Mouse (Mus musculus) hindbrain, embryonic 10.5 days (tissue): ENCODE results near the gene Rpf1. TPM values are rescaled to one million over a fixed set of nuclear protein-coding genes. Genes with fewer than 3 reads are reported as not detected.

Source experiments
- DNase-seq: peaks from one replicate; pipeline ENCODE4 v3.0.0-alpha.2; 2017; ENCODE audit warnings: low spot score
- H3K27ac ChIP-seq: fragments of 300-500 bp; sonication (generic); 2 replicates; pipeline ENCODE4 v1.5.1; 2016; ENCODE audit warnings: mild to moderate bottlenecking, moderate library complexity
- H3K27me3 ChIP-seq: fragments of 300-500 bp; sonication (generic); 2 replicates; pipeline ENCODE4 v1.6.1; 2016; ENCODE audit warnings: mild to moderate bottlenecking; ENCODE audit not compliant: poor library complexity, insufficient read depth, severe bottlenecking
- H3K36me3 ChIP-seq: fragments of 300-500 bp; sonication (generic); 2 replicates; pipeline ENCODE4 v1.6.1; 2016; ENCODE audit warnings: mild to moderate bottlenecking, moderate library complexity
- H3K4me1 ChIP-seq: fragments of 300-500 bp; sonication (generic); replicated peaks from 2 replicates; pipeline ENCODE4 v1.6.1; 2016; ENCODE audit warnings: mild to moderate bottlenecking
- H3K4me3 ChIP-seq: fragments of 300-500 bp; sonication (generic); 2 replicates; pipeline ENCODE4 v1.5.1; 2016; ENCODE audit warnings: mild to moderate bottlenecking, moderate library complexity
- H3K9me3 ChIP-seq: fragments of 300-500 bp; sonication (generic); 2 replicates; pipeline ENCODE4 v1.6.1; 2016; ENCODE audit warnings: mild to moderate bottlenecking, moderate library complexity
- WGBS: fragments of 180-500 bp; shearing (Covaris S2); methylation state at CpG from one replicate; pipeline ENCODE4 v1.1.7; 2016; 5-methylcytosine and 5-hydroxymethylcytosine counted together
- polyA plus RNA-seq: library from polyadenylated mRNA; unstranded; fragments of >200 nt; fragmentation: Nextera tagmentation; extraction: Ambion mirVana; gene quantifications from 2 replicates; pipeline ENCODE4 v1.2.1, GENCODE M21; 2016

The Rpf1 gene
- polyA plus RNA-seq, 1 experiment from 2014 or later = 63.4 TPM

GRCm38 (mm10) chr3:146543632-146544031 lies 22.4 kb upstream of the Rpf1 start:
- Histone ChIP-seq H3K36me3 (no peaks in the 10 kb centered on the region), H3K9me3 (no peaks in the 10 kb centered on the region), H3K27me3 (no peaks in the 10 kb centered on the region), H3K4me1 (0 out of 2 replicates have a peak, but pooled peaks cover 4% of the 10 kb centered on the region), H3K27ac (no peak overlapping the region), H3K4me3 (no peak overlapping the region)
- DNase-seq = no peak
- WGBS = 22% methylated on average over 1 of the region's 1 CpGs

GRCm38 (mm10) chr3:146540521-146541273 lies 19.5 kb upstream of the Rpf1 start:
- 0 out of 2 replicates have a peak, but pooled peaks cover 4% of the 10 kb centered on the region for H3K4me1 ChIP-seq
- H3K4me3 ChIP-seq = no peak overlapping the region
- no peaks in the 10 kb centered on the region for H3K27me3 ChIP-seq
- no peaks in the 10 kb centered on the region for H3K9me3 ChIP-seq
- H3K27ac ChIP-seq = no peak overlapping the region
- WGBS = 90% methylated on average over 4 of the region's 4 CpGs
- H3K36me3 ChIP-seq = no peaks in the 10 kb centered on the region
- no peak for DNase-seq

GRCm38 (mm10) chr3:146534986-146535385 lies 13.8 kb upstream of the Rpf1 start:
- no peaks in the 10 kb centered on the region for H3K4me1 ChIP-seq
- H3K36me3 ChIP-seq = no peaks in the 10 kb centered on the region
- no peak overlapping the region for H3K4me3 ChIP-seq
- no peak for DNase-seq
- WGBS = 66% methylated on average over 6 of the region's 6 CpGs
- H3K27me3 ChIP-seq = no peaks in the 10 kb centered on the region
- no peak overlapping the region for H3K27ac ChIP-seq
- H3K9me3 ChIP-seq = no peaks in the 10 kb centered on the region

- Histone ChIP-seq H3K4me3 (no peak overlapping the region), H3K27ac (no peak overlapping the region), H3K9me3 (no peaks in the 10 kb centered on the region), H3K4me1 (no peaks in the 10 kb centered on the region), H3K27me3 (no peaks in the 10 kb centered on the region), H3K36me3 (no peaks in the 10 kb centered on the region)
- DNase-seq = no peak
- WGBS = 50% methylated on average over 2 of the region's 2 CpGs
These were observed 7.1 kb upstream of the Rpf1 start for GRCm38 (mm10) chr3:146528335-146528734.

GRCm38 (mm10) chr3:146521652-146522020 lies 407 bp upstream of the Rpf1 start:
- H3K4me3 ChIP-seq = peak overlapping the region; percentile 89
- H3K36me3 ChIP-seq = peaks cover 26% of the 10 kb centered on the region
- peaks cover 12% of the 10 kb centered on the region; the same call in 1 of the 2 replicates for H3K4me1 ChIP-seq
- 18% methylated on average over 8 of the region's 8 CpGs for WGBS
- H3K27me3 ChIP-seq = no peaks in the 10 kb centered on the region
- peak overlapping the region; percentile 98 for H3K27ac ChIP-seq
- DNase-seq = no peak
- H3K9me3 ChIP-seq = no peaks in the 10 kb centered on the region

GRCm38 (mm10) chr3:146520226-146520797 lies 917 bp downstream of the Rpf1 start:
- Histone ChIP-seq H3K27me3 (no peaks in the 10 kb centered on the region), H3K4me3 (peak overlapping the region; percentile 89), H3K27ac (peak overlapping the region; percentile 98), H3K36me3 (peaks cover 39% of the 10 kb centered on the region), H3K4me1 (peaks cover 12% of the 10 kb centered on the region; the same call in 1 of the 2 replicates), H3K9me3 (no peaks in the 10 kb centered on the region)
- no peak for DNase-seq
- 54% methylated on average over 5 of the region's 5 CpGs for WGBS

GRCm38 (mm10) chr3:146506711-146507110 lies 14.5 kb downstream of the Rpf1 start:
- no peak for DNase-seq
- no peaks in the 10 kb centered on the region for H3K27me3 ChIP-seq
- H3K9me3 ChIP-seq = no peaks in the 10 kb centered on the region
- H3K4me3 ChIP-seq = no peak overlapping the region
- peaks cover 91% of the 10 kb centered on the region for H3K36me3 ChIP-seq
- H3K4me1 ChIP-seq = peaks cover 15% of the 10 kb centered on the region
- 96% methylated on average over 7 of the region's 7 CpGs for WGBS
- H3K27ac ChIP-seq = no peak overlapping the region

GRCm38 (mm10) chr3:146501601-146502123 lies 19.6 kb downstream of the Rpf1 start:
- Histone ChIP-seq H3K4me3 (peak overlapping the region; percentile 89), H3K36me3 (peaks cover 41% of the 10 kb centered on the region), H3K9me3 (no peaks in the 10 kb centered on the region), H3K4me1 (peaks cover 24% of the 10 kb centered on the region), H3K27me3 (no peaks in the 10 kb centered on the region), H3K27ac (no peak overlapping the region)
- WGBS = 59% methylated on average over 5 of the region's 5 CpGs
- no peak for DNase-seq

- H3K27me3 ChIP-seq = no peaks in the 10 kb centered on the region
- H3K9me3 ChIP-seq = no peaks in the 10 kb centered on the region
- peak overlapping the region; percentile 89 for H3K4me3 ChIP-seq
- H3K36me3 ChIP-seq = peaks cover 32% of the 10 kb centered on the region
- WGBS = 13% methylated on average over 5 of the region's 5 CpGs
- DNase-seq = no peak
- peaks cover 24% of the 10 kb centered on the region for H3K4me1 ChIP-seq
- H3K27ac ChIP-seq = peak overlapping the region; percentile 99
These were observed 20.4 kb downstream of the Rpf1 start for GRCm38 (mm10) chr3:146500810-146501201.

- H3K4me3 ChIP-seq = peak overlapping the region; percentile 89
- under 1% methylated on average over 57 of the region's 57 CpGs for WGBS
- peaks cover 26% of the 10 kb centered on the region for H3K36me3 ChIP-seq
- peaks cover 24% of the 10 kb centered on the region for H3K4me1 ChIP-seq
- H3K27me3 ChIP-seq = no peaks in the 10 kb centered on the region
- peak; percentile 78 for DNase-seq
- no peaks in the 10 kb centered on the region for H3K9me3 ChIP-seq
- peak overlapping the region; percentile 99 for H3K27ac ChIP-seq
These were observed 21.0 kb downstream of the Rpf1 start for GRCm38 (mm10) chr3:146500003-146500809.

GRCm38 (mm10) chr3:146499431-146500002 lies 21.7 kb downstream of the Rpf1 start, which contains the start of the genes Spata1 and Gng5:
TSS of gene Spata1 (minus strand) at chr3:146499753.
TSS of gene Gng5 (plus strand) at chr3:146499807.
- H3K4me1 ChIP-seq = peaks cover 24% of the 10 kb centered on the region
- H3K9me3 ChIP-seq = no peaks in the 10 kb centered on the region
- peak; percentile 91 for DNase-seq
- no peaks in the 10 kb centered on the region for H3K27me3 ChIP-seq
- H3K36me3 ChIP-seq = peaks cover 19% of the 10 kb centered on the region
- peak within 1 kb of the TSS; percentile 89 for H3K4me3 ChIP-seq
- WGBS = under 1% methylated on average over 67 of the region's 88 CpGs
- H3K27ac ChIP-seq = peak within 1 kb of the TSS; percentile 99

- 5% methylated on average over 13 of the region's 13 CpGs for WGBS
- Histone ChIP-seq H3K36me3 (peaks cover 14% of the 10 kb centered on the region), H3K27me3 (no peaks in the 10 kb centered on the region), H3K4me1 (peaks cover 24% of the 10 kb centered on the region), H3K4me3 (peak overlapping the region; percentile 89), H3K27ac (peak overlapping the region; percentile 99), H3K9me3 (no peaks in the 10 kb centered on the region)
- DNase-seq = no peak
These were observed 22.2 kb downstream of the Rpf1 start for GRCm38 (mm10) chr3:146498989-146499388.
